Mouse (Mus musculus): Measurements from ENCODE around the gene Pmm2.

Pmm2 gene

GRCm38 (mm10) chr16:8658349-8658748 lies 20.9 kb downstream of the Pmm2 start:
- DNase-seq = no peak

GRCm38 (mm10) chr16:8658764-8659163 lies 21.3 kb downstream of the Pmm2 start:
- peak in 1 of 2 experiments; percentile 21 for DNase-seq

- peak in 1 of 2 experiments; percentile 30 for DNase-seq
These were observed 25.5 kb downstream of the Pmm2 start for GRCm38 (mm10) chr16:8663022-8663421.

GRCm38 (mm10) chr16:8663606-8664539 lies 26.4 kb downstream of the Pmm2 start:
- no peak for DNase-seq

GRCm38 (mm10) chr16:8665367-8665766 lies 27.9 kb downstream of the Pmm2 start:
- no peak for DNase-seq

GRCm38 (mm10) chr16:8666452-8666851 lies 29.0 kb downstream of the Pmm2 start:
- DNase-seq = peak in 1 of 2 experiments; percentile 54

- DNase-seq = peak; percentile 24 to 56
These were observed 29.8 kb downstream of the Pmm2 start for GRCm38 (mm10) chr16:8667261-8667660.

GRCm38 (mm10) chr16:8667814-8668213 lies 30.3 kb downstream of the Pmm2 start:
- DNase-seq = peak; percentile 23 to 47

GRCm38 (mm10) chr16:8668386-8668785 lies 30.9 kb downstream of the Pmm2 start:
- DNase-seq = no peak

GRCm38 (mm10) chr16:8669432-8669831 lies 32.0 kb downstream of the Pmm2 start:
- DNase-seq = peak; percentile 47 to 53

- peak in 1 of 2 experiments; percentile 21 for DNase-seq
These were observed 32.9 kb downstream of the Pmm2 start for GRCm38 (mm10) chr16:8670041-8671035.

GRCm38 (mm10) chr16:8671551-8672349 lies 34.3 kb downstream of the Pmm2 start, which contains the start of gene Carhsp1:
Gene Carhsp1 (minus strand): TSS chr16:8672155.
- DNase-seq = peak; percentile 95 to 97

- no peak for DNase-seq
These were observed 34.8 kb downstream of the Pmm2 start for GRCm38 (mm10) chr16:8672350-8672687.

- no peak for DNase-seq
These were observed 35.3 kb downstream of the Pmm2 start for GRCm38 (mm10) chr16:8672811-8673210.

- no peak for DNase-seq
These were observed 35.9 kb downstream of the Pmm2 start for GRCm38 (mm10) chr16:8673343-8673742.

- DNase-seq = peak; percentile 61 to 71
These were observed 36.7 kb downstream of the Pmm2 start for GRCm38 (mm10) chr16:8674165-8674564.

- no peak for DNase-seq
These were observed 38.1 kb downstream of the Pmm2 start for GRCm38 (mm10) chr16:8675559-8675958.

- DNase-seq = no peak
These were observed 38.8 kb downstream of the Pmm2 start for GRCm38 (mm10) chr16:8676228-8676627.

- peak; percentile 63 to 67 for DNase-seq
These were observed 39.3 kb downstream of the Pmm2 start for GRCm38 (mm10) chr16:8676800-8677199.

- no peak for DNase-seq
These were observed 40.6 kb downstream of the Pmm2 start for GRCm38 (mm10) chr16:8678035-8678434.

- DNase-seq = no peak
These were observed 41.2 kb downstream of the Pmm2 start for GRCm38 (mm10) chr16:8678676-8679075.

- no peak for DNase-seq
These were observed 42.3 kb downstream of the Pmm2 start for GRCm38 (mm10) chr16:8679780-8680179.
